Mouse (Mus musculus) liver, adult 2 months (tissue): Measurements from ENCODE around the gene Tspan32.

Experiments
- CTCF ChIP-seq: fragments of 200-500 bp; IDR thresholded peaks from 2 replicates; pipeline ENCODE4 v1.5.1; 2011; ENCODE audit warnings: low read depth, low read length, control low read depth
- POLR2A ChIP-seq: fragments of 200-500 bp; IDR thresholded peaks from 2 replicates; pipeline ENCODE4 v1.6.1; 2011; ENCODE audit warnings: low read length, control low read depth; ENCODE audit not compliant: insufficient read depth; ENCODE audit errors: extremely low read depth

DNA sequence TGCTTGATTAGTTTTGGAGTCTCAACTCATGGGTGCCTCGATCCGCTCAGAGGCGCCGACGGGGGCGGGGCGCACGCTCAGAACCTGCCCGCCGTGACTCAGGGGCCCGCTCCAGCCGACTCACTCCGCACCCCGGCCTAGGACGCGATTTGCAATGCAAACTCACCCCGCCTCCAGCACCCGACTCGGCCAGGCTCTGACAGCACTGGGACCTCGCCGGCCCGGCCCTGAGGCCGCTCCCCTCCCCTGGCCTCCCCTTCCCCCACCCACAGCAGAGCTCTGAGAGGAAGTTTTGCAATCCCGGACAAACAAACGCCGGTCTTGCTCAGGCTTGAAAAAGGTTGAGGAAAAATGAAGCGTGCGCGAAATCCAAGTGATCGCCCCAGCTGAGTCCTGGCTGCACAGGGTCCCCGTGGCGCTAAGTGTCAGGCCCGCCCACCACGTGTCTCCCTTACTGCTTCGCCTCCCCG is 37.4 kb upstream of the Tspan32 start:
- TF ChIP-seq CTCF (no peak), POLR2A (no peak)
